Mouse (Mus musculus): ENCODE measurements at regions not wholly inside any gene's neighbourhood (a gene's known extent, or its start where the extent isn't known, plus 50 kb on each side); places are given as distances from the start of the nearest gene placed in this dataset.

DNA sequence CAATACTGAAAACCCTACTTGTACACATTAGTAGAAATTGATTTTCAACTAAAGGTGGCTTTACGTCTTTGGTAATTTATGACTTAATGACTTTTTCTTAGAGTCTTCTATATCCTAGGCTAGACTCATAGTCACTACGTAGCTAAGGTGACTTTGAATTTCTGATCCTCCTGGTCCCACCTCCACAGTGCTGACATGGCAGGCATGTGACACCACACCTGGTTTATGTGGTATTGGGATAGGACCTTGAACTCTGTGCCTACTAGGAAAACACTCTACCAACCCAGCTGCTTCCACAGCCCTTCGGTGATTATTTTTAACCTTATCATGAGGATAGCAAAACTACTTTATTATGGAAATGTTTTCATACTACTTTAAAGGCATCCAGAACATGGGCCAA lies 51.5 kb upstream of the D7Ertd443e start:
- DNase-seq (ENCODE audit: low spot score in 2 of 2), result no peak

DNA sequence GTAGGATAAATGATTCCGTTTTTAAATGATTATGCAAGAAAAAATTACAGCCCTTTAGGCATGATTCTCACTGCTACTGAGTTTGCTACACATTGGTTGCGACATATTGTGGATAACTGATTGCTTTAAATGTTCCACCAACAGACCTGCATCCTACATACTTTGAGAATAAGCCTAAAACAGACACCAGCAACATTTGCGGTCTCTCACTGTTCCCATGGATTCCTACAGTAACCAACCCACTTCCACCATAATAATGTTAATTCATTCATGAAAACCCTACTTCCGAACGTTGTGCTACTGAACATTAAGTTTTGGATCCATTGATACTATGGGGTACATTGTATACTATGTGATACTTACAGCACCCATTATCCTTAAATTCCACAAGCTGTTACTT lies 53.8 kb upstream of the D7Ertd443e start:
- DNase-seq (ENCODE audit: low spot score in 2 of 2), result no peak

DNA sequence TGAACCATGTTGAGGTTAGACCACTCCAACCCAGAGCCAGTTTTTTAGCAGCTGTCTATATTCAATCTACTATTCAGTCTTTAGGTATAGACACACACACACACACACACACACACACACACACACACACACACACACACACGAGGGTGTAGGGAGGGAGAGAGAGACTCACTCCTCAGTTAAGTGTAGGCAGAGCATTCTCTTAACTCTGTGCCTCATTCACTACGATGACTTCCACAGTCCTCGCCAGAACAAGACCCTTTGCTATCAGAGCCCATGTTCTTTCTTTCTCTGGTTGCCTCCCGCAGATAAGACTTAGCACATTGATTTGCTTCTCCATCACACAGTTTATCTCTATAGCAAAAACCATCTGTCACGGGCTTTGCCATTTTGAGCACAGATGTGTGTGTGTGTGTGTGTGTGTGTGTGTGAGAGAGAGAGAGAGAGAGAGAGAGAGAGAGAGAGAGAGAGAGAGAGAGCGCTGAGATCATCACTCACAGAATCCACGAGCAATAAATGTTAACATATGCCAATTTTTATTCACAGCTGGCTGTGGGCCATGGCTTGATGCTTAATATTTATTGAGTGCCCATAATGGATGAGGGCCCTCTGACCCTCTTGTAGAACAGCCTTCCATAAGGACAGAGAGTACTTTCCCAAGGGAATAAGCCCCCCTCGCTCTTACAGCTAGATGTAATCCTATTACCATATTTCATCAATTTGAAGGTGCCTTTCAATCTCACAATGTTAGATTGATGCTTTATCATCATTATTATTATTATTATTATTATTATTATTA lies 59.7 kb upstream of the D7Ertd443e start:
- DNase-seq (ENCODE audit: low spot score in 2 of 2), result no peak

DNA sequence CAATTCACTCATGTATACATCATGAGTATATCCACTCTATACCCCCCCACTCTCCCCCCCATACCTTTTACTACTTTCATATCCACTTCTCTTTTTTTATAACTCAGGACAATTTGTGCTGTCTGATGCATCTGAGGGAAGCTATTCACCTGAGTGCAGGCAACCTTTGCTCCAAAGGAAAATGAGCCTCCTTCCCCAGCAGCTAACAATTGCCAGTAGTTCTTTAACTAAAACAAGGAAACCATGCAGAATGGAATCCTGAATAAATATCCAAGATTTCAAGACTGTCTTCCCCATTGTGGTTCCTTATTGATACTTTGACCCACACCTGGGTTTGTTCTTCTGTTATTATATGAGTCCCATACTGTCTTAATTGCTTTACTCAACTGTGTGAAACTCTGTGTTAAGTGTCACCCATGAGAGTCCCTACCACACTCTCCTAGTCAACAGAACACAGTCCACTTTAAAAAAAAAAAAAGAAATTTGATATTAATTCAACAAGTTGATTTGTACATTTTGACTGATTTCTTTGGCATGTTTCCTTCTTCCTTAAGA lies 62.3 kb upstream of the D7Ertd443e start:
- no peak for DNase-seq (ENCODE audit: low spot score in 2 of 2)

DNA sequence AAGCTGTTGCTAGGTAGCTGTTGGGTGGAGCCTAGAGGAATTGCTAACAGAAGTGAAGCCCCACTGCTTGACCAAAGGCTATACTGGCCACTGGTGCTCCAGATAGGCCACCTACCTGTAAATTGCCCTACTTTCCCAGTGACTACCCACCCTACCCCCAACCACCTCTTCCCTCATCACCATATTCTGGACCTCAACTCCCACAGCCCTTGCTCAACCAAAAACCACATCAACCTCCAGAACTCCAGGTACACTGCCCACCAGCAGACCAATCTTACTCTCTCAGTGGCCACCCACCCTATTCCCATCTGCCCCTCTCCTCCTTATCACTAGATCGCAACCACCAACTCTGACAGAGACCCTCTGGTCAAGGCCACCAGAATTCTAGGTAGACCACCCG lies 63.4 kb upstream of the D7Ertd443e start:
- DNase-seq (ENCODE audit: low spot score in 2 of 2), result no peak

DNA sequence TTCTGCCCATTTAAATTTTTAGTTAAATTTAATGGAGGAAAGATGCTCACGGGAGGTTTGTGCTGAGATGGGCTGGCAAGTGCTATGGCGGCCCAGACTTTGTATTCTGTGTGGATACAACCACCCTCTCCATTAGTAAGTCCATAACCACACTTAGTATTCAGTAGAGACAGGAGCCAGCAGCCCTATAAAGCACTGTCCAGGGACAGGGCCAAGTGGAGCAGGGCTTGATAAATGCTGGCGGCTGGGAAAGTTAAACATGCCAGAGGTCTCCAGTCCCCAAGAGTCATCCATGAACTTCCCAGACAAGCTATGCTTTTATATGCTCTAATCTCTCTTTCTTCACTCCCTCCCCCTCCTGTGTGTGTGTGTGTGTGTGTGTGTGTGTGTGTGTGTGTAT lies 77.2 kb upstream of the D7Ertd443e start:
- DNase-seq (ENCODE audit: low spot score in 2 of 2), result no peak

DNA sequence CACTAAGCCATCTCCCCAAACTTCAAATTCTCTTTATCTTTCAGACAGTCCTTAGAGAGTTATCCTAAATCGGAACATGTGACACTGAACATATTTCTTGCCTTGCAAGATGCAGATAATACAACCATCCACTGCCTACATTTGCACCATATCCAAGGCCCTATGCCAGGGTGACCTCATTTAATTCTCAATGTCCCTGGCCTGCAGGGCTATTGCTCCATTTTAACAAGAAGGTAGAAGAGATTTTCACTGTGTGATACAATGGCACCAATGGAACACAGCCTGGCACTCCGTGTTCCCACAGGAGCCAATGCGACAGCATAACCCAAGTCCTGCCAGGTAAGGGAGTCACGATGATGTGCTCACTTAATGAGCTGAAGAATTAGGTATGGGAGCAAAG lies 77.9 kb upstream of the D7Ertd443e start:
- no peak for DNase-seq (ENCODE audit: low spot score in 2 of 2)

DNA sequence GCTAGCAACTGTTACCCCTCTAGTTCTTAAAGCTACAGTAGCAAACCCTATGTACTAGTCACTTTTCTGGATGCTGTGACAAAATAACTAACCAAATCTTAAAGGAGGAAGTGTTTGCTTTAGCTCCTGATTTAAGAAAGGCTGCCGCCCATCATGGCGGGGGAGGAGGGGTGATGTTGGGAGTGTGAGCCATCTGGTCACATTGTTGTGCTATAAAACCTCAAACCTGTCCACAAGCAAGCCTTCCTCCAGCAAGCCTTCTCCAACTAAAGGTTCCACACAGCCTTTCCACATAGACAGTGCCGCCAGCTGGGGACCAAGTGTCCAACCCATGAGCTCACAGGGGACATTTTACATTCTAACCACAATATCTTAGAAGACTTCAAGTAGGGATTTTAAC lies 81.8 kb upstream of the D7Ertd443e start:
- DNase-seq (ENCODE audit: low spot score in 2 of 2), result peak; percentile 5 to 48

DNA sequence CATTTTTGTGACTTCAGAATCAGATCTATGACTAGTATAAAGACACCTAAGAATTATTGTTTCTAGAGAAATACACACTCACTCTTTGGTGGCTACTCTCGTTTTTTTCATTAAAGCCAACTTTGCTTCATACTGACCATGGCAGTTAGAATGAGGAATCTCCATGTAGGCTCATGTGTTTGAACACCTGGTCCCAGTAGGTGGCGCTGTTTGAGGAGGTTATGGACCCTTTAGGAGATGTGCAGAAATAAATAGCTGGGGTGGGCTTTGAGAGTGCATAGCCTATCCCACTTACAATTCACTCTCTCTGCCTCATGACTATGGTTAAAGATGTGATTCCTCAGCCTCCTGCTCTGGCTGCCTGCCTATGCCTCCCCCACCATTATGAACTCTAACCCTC lies 85.8 kb upstream of the D7Ertd443e start:
- DNase-seq (ENCODE audit: low spot score in 2 of 2), result peak in 1 of 2 experiments; percentile 24

DNA sequence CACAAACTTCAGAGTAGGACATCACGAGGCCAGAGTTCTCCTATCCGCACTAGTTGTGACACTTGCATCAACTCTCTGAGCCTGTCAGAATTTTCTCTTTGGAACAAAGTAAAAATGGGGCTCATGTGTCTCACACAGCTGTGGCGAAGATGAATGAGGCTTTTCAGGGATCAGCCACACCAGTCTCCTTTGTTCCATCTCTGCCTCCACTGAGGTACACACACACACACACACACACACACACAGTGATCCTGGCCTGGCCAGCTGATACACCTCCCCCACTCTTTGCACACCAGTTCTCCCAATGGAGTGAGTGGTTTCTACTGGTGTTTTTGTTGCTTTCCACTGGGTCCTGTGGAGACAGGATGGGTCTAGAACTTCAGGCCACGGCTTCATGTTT lies 105.9 kb upstream of the D7Ertd443e start:
- peak; percentile 6 to 19 for DNase-seq (ENCODE audit: low spot score in 2 of 2)

DNA sequence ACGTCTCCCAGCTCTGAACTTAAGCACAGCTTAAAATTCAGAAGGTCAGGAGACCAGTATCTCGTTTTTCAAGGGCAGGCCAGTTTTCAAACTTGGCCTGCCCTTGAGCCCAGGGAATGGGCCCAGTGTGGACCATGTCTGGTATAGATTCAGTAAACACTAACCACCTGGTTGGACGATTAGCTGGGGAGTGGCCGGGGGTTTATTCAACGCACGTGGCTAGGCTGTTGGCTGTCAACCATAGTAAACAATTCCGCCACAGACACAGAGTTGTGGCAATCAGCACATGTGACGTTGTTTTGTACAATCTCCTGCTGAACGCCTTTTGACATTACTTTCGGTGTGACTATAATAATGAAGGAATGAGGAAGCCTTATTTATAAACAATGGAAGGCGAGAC lies 111.8 kb upstream of the D7Ertd443e start:
- no peak for DNase-seq (ENCODE audit: low spot score in 2 of 2)

DNA sequence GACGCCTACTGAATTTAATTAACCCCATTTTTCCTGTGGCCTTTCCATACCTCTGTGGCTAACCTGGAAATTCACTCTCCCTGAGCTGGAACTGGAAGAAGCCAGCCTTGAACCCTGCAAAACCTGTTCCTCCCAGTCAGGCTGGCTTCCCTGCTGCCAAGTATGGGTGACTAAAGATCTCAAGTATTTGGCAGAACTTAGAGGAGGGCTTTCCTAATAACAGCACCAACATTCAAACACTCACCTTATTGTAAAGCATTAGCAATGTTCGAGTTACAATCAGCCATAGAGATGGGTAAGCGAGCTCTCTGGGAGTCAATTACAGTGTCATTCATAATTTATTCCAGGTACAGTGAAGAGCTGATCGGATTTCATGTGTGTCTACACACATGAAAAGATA lies 112.4 kb upstream of the D7Ertd443e start:
- DNase-seq (ENCODE audit: low spot score in 2 of 2), result no peak

DNA sequence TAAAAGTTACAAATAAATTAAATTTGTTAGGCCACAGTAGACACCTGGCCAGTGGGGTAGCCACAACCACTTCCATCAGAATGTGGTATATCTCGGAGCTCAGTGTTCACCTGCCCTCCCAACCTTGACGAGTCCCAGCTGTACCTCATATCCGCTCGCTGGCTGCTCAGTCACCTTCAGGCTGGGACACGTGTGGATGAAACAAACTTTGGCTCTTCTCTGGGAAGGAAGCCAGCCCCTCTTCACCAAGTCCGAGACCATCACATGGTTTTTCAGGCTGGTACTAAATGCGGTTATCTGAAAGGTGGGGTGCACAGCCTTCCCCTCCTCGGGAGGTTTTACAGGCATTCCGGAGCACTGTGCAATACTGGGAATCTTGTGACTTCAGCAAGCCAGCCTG lies 113.3 kb upstream of the D7Ertd443e start:
- DNase-seq (ENCODE audit: low spot score in 2 of 2), result no peak

DNA sequence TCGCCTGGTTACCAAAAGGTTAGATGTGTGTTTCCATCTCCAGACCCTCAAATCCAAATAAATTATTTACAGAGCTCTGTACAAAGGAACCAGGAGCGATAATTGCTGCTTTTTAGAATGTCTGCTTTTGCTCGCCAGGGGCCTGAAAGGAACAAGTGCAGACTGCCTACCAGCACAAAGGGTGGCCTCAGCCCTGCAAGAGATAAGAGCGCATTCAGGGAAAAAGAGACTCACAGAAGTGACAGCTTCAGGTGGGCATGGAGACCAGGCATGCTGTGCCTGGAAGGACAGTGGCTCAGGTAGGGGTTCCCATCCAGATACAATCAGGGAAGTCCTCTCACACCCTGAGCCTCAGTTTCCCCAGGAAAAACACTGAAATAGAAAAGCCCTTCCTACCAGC lies 114.0 kb upstream of the D7Ertd443e start:
- no peak for DNase-seq (ENCODE audit: low spot score in 2 of 2)

DNA sequence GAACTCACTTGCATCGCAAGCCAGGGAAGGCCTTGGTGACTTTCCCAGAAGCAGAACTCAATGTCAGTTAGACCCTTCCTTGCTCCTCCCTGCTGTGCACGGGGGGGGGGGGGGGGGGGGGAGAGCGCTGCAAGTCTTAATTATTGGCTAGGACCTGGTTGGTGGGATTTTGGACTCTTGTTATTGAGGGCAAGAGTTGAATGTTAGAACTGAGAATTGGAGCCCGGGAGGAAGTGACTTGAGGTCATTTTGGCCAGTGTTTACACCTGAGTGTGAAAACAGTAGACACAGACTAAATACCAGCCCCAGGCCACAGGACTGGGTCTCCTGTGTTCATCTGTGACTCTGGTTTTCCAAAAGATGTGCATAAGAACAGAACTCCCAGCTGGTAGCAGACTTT lies 114.7 kb upstream of the D7Ertd443e start:
- DNase-seq (ENCODE audit: low spot score in 2 of 2), result no peak

DNA sequence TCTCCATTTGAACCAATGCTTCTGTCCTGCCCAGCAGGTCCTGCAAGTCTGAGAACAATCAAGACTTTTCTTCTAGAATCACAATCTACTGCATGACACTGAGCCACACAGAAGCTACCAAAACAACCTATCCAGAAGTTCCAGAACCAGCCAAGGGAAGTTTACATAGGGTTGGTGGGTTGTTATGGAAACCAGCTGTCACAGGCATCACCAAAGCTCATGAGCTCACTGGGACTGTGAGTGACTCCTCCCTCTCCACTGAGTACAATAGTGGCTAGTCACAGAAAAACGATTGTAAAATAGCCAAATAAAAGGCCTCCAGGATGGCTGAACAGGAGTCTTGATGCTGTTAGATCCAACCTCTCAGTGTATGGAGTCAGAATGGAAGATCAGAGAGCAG lies 115.6 kb upstream of the D7Ertd443e start:
- DNase-seq (ENCODE audit: low spot score in 2 of 2), result no peak

DNA sequence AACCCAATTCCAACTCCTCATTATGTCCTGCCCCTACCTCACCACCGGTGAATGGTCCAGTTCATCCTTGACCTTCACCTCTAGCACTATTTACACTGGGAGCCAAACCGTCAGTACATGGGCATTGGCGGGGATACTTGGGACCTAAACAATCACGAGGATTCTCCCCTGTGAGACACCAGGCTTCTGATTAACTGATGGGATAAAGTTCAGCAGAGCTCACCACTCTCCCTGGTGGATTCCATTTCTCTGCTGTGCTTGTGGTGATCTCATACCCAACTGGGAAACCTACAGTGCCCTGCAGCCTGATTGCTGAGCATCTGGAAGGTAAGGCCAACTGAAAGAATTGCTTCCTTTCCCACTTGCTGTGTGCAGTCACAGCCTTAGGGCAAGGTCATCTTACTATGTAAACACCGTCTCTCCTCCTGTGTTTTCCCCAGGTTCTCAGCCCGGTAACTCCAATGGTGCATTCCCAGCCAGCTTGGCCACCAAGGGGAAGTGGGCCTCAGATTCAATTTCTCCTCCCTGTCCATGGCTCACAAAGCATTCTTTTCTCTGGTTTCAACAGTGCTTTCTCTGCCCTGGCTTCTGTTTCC lies 125.0 kb upstream of the D7Ertd443e start:
- no peak for DNase-seq (ENCODE audit: low spot score in 2 of 2)

DNA sequence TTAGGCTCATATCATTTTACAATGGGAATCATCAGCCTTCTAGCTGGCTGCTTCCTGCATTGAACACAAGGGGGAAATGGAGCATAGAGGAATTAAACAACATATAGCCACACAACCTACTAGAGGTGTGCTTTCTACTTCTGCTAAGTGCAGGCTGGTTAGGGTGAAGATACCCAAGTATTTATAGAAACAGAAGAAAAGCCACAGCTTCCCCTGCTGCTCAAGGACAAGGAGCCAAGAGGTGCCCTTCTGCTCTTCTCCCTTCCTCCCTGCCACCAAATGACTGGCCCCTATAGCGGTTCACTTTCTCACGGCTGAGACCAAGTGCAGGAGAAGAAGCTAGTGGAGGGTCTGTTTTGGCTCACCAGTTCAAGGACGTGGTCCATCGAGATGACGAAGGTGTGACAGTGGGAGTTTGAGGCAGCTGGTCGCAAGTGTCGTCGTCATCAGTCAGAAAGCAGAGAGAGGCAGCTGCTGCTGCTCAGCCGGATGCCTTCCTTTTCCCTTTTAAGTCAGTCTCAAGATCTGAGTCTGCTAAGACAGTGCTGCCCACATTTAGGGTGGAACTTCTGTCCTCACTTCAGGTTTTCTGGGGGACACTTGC lies 134.0 kb upstream of the D7Ertd443e start:
- DNase-seq (ENCODE audit: low spot score in 2 of 2), result no peak

DNA sequence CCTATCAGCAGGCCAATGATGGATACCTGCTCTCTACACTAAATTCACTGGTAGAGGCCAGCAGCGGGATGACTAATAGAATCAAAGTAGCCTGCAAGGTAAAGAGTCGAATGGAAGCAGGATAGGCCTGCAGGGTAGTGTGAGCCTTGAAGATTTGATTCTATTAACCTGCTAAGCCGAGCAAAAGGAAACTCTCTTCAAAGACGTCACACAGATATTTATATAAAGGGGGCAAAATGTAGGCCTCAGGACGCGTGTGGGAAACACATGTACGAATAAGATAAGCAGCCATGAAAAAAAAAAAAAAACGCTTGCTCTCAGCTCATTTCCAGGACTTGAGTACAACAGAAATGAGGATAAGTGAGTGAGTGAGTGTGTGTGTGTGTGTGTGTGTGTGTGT lies 138.4 kb upstream of the D7Ertd443e start:
- no peak for DNase-seq (ENCODE audit: low spot score in 2 of 2)

DNA sequence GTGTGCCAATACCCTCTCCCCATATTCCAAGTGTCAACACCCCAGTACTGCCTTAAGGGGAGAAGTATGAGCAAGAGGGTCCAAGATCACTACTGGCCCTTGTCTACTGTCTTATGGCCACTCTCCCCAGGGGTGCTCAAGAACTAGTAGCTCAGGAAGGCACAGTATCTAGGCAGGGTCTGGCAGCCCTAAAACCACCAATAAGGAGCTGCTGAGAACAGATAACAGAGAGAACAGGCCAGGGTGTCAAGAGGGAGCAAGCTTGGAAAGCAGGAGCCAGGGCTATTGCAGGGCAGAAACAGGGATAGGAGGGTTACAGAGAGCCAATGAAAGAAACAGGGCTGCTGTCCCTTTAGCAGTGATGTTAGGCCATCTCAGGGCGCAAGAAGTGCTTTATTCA lies 139.6 kb upstream of the D7Ertd443e start:
- DNase-seq (ENCODE audit: low spot score in 2 of 2), result no peak

DNA sequence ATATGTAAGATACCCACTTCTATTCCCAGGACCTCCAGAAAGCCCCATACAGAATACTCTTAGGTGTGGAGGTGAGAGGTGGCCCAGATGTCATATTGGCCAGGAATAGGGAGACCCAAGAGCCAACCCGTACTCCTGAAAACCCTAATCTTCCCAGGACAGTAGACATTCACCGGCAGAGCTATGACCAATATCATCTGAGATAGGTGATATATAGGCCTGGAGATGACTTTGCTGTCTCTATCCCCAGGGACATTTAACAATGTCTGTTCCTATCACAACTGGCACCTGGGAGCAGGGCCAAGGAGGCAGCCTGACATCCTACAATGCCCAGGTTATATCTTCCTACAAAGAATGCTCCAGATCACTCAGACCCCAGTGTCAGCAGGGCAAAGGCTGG lies 140.0 kb upstream of the D7Ertd443e start:
- DNase-seq (ENCODE audit: low spot score in 2 of 2), result no peak

DNA sequence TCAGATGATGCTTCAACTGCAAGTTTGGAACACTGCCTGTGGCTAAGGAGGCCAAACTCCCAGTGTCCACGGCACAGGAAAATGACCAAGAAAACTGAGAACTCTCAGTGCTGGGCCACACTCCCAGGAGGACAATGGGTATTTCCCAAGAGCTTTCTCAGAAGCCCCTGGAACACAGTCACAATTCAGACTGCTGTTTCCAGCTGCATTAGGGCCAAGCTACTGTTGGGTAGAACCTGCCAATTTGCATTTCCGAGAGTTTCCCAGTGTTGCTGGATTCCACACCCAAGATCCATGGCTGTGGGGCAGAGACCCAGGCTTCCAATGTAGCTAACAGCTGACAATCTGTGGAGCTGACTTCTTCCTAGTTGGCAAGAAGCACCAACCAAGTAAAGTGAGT lies 141.9 kb upstream of the D7Ertd443e start:
- DNase-seq (ENCODE audit: low spot score in 2 of 2), result peak in 1 of 2 experiments; percentile 6

Data from left cerebral cortex, adult 18-20 months (tissue).